Mouse (Mus musculus) embryo, embryonic 11 days (tissue): ENCODE data around the gene Mff.

Experiments
- DNase-seq: peaks from one replicate; pipeline ENCODE4 v3.0.0-alpha.2; 2015

The Mff gene

GRCm38 (mm10) chr1:82772428-82772827 lies 47.7 kb downstream of the Mff start:
- no peak for DNase-seq

- no peak for DNase-seq
Measured at GRCm38 (mm10) chr1:82773208-82773607, 48.5 kb downstream of the Mff start.

- no peak for DNase-seq
Measured at GRCm38 (mm10) chr1:82775293-82775692, 50.6 kb downstream of the Mff start.

- DNase-seq = no peak
Measured at GRCm38 (mm10) chr1:82779388-82779966, 54.8 kb downstream of the Mff start.

- no peak for DNase-seq
Measured at GRCm38 (mm10) chr1:82783559-82783958, 58.9 kb downstream of the Mff start.

GRCm38 (mm10) chr1:82785546-82785945 lies 60.9 kb downstream of the Mff start:
- DNase-seq = no peak

GRCm38 (mm10) chr1:82787414-82787813 lies 62.7 kb downstream of the Mff start:
- DNase-seq = peak; percentile 77

GRCm38 (mm10) chr1:82788070-82788469 lies 63.4 kb downstream of the Mff start:
- DNase-seq = no peak

- DNase-seq = no peak
Measured at GRCm38 (mm10) chr1:82791105-82791504, 66.4 kb downstream of the Mff start.

- DNase-seq = no peak
Measured at GRCm38 (mm10) chr1:82792238-82792637, 67.5 kb downstream of the Mff start.

GRCm38 (mm10) chr1:82793110-82793509 lies 68.4 kb downstream of the Mff start:
- no peak for DNase-seq

- DNase-seq = no peak
Measured at GRCm38 (mm10) chr1:82793986-82794385, 69.3 kb downstream of the Mff start.

- DNase-seq = no peak
Measured at GRCm38 (mm10) chr1:82795211-82795610, 70.5 kb downstream of the Mff start.

- peak; percentile 12 for DNase-seq
Measured at GRCm38 (mm10) chr1:82795702-82796443, 71.2 kb downstream of the Mff start.

- DNase-seq = no peak
Measured at GRCm38 (mm10) chr1:82797088-82797487, 72.4 kb downstream of the Mff start.

GRCm38 (mm10) chr1:82798304-82798703 lies 73.6 kb downstream of the Mff start:
- DNase-seq = no peak

- DNase-seq = no peak
Measured at GRCm38 (mm10) chr1:82798922-82799321, 74.2 kb downstream of the Mff start.

GRCm38 (mm10) chr1:82801105-82801783 lies 76.6 kb downstream of the Mff start:
- no peak for DNase-seq
